Mouse (Mus musculus): ENCODE data around the gene Wbp4.
"Not testable (repeated sequence)": the region's sequence is repeated elsewhere in the genome, so short reads cannot be mapped to it uniquely, and the experiment has no call there.

The Wbp4 gene

DNA sequence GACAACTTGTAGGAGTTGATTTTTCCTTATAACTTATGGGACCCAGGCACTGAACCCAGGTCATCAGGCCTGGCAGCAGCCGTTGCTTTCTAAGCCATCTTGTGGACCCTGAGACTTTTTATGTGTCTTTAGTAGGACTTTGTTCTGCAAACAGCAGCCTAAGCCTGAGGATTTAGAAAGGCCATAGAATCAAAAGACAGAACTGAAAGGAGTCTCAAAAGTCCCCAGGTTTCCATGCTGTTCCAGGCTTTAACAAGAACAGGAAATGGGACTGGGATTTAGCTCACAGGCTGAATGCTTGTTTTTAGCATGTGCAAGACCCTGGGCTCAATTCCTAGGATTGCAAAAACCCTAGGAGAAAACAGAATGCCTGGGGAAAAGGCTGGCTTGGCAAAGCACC is 26.5 kb upstream of the Wbp4 start:
- DNase-seq (ENCODE audit: low read depth, low spot score) = no peak

DNA sequence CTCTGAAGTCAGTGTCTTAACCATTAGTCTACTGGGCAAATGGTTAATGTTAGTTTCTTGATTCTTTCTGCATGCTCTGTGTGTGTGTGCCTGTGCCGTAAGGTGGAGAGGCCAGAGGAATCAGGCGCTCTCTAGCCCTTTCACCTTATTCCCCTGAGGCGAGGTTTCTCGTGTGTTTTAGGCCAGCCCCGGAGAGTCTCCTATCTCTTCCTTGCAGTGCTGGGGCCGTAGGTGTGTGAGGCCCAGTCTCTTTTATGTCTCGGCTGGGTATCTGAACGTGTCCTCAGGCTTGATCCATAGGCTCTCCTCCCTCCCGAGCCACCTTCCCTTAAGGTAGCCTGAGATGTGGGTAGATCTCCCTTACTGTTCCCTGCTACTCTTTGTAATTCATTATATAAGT is 24.9 kb upstream of the Wbp4 start:
- no peak for DNase-seq (ENCODE audit: low read depth, low spot score)

DNA sequence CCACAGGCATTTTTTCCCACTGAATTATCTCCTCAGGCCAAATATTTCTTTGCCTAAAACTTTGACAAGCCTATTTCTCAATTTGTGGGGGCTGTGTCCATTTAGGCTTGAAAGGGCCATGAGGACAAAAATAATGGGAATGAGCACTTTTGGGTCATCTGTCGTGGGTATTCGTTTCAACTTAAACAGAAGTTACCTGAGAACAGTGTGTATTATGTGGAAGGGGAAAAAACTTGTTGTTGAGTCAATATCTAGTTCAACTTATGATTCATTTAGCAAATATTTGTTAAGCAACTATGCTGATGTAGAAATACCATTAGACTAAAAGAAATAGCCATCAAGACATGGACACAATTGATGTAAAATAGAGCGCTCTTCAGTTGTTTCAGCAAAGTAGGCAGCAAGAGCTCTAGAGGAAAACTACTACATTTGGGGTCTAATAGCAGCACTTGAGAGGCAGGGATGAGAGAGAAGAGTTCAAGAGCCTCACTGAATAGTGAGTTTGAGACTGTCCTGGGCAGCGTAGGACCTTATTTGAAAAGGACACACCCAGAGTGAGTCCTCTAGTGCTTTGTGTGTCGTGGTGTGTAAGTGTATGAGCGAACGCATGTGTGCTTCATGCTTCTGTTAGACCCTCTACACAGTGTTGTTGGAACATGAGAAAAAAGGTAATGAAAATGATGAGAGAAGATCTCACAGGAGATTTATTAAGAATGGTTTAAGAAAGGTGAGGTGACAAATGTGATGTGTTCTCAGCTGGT is 23.1 kb upstream of the Wbp4 start:
- DNase-seq (ENCODE audit: low read depth, low spot score) = no peak

DNA sequence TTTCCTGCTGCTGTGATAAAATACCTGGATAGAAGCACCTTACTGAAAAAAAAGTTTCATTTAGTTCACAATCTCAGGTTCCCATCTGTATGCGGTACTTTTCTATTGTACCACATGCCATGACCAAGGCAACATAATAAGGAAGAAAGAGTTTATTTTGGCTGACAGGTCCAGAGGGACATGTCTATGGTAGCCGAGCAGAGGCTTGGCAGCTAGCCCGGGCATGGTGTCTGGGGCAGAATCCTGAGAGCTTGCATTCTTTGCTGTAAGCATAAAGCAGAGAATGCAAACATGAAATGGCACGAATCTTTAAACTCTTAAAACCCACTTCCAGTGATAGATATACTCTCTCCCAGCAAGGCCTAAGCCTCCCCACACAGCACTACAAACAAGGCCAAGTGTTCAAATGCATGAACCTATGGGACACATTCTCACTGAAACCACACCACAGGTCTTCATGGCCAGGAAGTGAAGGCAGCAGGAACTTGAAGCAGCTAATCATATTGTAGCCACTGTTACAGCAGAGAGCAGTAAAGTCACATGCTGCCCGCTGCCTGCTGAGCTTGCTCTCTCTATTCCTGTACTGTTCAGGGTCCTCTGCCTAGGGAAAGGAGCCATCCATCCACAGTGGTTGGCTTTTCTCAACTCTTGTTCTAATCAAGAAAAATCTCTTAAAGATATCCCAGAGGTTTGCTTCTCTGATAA is 22.2 kb upstream of the Wbp4 start:
- DNase-seq (ENCODE audit: low read depth, low spot score) = no peak

DNA sequence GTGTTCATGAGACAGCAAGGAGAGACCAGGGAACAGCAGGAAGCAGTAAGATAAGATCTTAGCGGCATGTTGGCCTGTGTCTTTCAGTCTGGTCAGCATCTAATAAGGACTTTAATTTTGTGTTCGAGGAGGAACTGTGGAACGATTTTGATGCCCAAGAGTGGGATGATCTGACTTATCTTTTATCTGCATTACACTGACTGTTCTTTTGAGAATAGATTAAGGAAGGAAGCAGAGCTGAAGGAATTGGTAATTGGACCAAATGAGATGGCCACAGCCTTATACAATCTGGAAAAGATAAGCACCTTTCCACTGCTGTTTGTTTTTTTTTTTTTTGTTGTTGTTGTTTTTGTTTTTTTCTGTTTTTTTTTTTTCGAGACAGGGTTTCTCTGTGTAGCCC is 19.4 kb upstream of the Wbp4 start:
- no peak for DNase-seq (ENCODE audit: low read depth, low spot score)

DNA sequence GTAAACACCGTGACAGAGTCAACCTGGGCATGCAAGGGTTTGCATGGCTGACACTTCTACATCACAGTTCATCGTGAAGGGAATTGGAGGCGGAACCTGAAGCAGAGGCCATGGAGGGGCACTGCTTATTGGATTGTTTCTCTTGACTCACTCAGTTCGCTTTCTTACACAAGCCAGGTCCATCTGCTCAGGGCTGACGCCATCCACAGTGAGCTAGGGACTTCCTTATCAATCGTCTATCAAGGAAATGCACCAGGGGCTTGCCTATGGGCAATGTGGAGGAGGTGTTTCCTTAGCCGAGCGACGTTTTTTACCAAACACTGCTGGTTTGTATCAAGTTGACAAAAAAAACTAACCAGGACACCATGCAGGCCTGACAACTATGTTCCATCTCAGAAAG is 18.0 kb upstream of the Wbp4 start:
- no peak for DNase-seq (ENCODE audit: low read depth, low spot score)

DNA sequence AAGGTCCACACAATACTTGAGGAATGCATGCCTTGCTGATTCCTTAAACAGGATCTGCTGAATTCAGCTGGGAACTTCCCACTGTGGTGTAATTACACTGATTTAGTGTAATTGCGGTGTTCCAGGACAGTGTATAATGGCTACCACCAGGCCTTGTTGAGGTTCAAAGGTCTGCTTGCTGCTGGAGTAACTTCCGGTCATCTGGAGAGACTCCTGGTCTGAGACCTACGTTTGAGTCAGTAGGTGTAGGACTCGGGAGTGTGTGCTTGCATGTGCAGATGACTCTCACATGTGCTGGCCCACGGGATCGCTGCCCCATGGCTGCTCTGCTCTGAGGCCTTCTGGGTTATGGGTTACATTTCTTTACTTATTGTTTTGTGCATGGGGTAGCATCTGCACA is 13.0 kb upstream of the Wbp4 start:
- DNase-seq (ENCODE audit: low read depth, low spot score) = no peak

DNA sequence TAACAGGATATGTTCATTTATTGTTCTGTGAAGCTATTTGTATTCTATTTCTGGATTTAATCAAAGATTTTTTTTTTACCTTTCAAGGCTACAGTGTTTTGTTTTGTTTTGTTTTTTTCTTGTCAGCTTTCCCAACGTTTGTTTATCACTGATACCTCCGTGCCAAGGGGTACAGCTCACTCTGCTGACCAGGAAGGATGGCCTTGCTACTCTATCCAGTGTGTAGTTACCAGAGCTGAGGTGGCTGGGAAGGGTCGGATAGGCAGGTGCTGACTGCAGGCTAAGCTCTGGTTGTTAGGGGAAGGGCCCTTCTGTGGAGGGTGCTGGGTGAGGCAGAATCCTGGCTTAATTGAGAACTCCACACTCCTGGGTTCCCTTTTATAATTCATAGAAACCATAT is 8.9 kb upstream of the Wbp4 start:
- no peak for DNase-seq (ENCODE audit: low read depth, low spot score)

DNA sequence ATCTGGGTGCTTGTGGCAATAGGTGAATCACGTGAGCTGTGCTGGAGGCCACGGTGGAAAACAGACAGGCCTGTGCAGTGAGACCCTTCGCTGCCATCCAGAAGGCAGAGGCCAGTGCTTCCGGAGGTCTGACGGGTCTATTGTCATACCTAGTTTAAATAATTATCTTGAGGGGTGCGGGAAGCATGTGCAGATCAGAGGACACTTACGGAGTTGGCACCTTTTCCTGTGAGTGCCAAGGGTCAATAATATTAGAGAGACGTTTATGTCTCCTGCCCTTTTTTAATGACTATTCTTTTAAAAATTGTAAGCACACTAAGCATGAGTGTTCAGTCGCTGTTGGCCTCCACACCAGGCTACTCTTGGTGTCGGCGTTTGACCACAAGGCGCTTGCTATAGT is 7.8 kb upstream of the Wbp4 start:
- DNase-seq (ENCODE audit: low read depth, low spot score) = no peak

DNA sequence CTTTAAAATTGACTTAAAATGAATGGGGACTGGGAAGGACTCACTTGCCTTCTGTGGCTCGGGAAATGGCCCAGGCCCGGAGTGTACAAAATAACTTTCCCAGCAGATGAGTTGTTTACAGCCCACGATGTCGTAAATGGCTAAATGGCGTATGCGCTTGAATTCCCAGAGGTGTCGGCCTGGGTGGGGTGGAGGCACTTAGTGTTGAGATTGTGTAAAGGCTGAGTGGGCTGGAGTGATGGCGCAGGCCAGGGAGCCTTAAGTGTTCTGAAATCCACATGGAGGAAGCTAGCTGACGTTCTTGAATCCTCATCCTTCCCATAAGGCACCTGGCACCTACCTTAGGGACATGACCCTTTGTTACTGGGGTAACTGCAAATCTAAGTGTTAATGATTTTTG is 7.2 kb upstream of the Wbp4 start:
- no peak for DNase-seq (ENCODE audit: low read depth, low spot score)

DNA sequence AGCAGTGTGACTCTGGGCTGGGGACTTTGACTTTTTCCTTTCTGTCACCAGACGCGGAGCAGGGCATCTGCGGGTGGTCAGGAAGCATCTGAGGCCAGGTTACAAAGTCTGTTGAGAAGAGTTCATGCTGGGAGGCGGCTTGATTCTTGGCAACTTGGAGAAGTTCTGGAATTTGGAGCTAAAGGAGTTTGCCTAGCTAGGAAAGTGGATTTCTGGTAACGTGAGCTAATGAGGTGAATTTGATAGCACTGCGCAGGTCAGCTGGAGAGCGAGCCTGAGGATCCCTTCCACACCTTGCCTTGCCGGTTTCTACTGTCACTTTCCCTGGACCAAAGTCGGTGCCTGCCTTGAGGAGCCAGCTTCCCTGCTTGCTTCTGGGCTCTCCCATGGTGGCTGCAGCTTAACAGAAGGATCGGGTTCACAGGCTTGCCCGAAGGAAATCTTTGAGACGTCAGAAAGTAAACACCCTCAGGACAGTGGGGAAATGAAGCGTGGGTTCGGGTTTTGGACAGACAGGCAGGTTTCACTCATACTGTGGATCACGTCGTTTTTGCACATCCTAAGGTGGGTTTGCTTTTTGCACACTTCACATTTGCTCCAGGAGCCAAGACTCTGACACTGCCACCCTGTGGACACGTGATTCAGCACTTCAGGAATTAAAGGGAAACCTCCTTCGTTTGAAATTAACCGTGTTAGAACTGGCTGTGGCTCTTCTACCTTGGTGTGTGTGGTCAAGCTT is 5.8 kb upstream of the Wbp4 start:
- peak; percentile 21 for DNase-seq (ENCODE audit: low read depth, low spot score)

DNA sequence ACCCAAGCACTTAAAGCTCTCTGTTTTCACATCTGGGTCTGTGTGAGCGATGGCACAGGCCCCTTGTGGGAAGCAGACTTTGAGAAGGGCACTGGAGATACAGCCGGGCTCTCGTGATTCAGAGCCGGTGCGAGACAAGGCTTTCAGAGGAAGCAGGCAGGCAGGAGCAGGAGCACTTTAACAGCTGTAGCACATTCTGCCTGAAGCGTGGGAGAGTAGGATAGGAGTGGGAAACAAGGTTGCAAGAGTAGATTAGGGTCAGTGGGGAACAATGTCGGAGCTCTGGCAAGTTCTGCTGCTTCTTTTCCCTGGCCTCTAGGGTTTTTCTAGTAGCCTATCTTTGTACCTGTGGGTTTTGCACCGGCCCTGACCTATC is 5.3 kb upstream of the Wbp4 start:
- DNase-seq (ENCODE audit: low read depth, low spot score) = no peak

DNA sequence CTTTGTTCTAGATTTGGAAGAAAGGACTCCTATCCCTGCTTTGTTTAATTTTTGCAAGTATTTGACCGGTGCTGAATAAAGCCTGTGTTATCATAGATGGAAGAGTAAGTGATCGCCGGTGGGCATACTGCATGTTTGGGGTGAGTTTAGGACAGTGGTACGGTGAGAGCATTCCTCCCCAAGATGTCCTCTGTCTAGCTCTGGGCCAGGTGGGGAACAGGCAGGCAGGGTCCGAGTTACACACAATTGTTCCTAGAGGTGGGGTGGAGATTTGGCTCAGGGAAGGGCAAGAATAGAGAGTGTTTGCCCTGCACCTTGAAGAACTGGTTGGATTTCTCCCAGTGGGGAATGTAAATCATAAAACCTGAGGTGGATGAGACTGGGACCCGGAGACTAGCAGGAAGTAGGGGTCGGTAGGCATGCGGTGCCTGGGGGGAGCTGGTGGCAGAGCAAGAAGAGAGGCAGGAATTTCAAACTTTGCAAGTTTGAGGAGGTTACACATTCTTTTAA is 2.3 kb upstream of the Wbp4 start:
- DNase-seq (ENCODE audit: low read depth, low spot score) = no peak

DNA sequence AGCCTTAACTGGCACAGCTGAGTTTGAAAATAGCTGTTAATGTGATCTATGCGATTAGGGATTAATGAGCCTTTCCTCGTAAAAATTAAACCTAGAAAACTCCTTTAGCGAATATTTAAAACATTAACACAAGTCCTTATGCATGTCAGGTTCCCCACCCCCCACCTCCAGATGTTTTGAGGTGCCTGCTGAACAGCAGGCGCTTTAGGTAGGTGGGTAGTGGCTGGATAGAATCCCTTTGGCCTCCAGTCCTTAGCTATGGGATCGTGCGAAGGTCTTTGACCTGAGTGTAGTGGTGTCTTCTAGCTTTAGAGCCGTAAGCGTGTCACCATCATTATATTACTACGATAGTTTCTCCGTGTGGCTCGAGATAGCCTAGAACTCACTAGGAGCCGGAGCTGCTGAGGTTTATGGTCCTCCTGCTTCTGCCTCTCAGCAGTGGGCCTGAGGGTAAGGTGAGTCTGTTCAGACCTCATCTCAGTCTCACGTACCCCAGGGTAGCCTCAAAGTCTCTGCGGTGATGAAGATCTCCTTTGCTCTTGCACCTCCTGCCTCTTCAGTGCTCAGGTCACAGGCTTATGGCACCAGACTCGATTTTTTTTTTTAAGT is 1.5 kb upstream of the Wbp4 start:
- no peak for DNase-seq (ENCODE audit: low read depth, low spot score)

DNA sequence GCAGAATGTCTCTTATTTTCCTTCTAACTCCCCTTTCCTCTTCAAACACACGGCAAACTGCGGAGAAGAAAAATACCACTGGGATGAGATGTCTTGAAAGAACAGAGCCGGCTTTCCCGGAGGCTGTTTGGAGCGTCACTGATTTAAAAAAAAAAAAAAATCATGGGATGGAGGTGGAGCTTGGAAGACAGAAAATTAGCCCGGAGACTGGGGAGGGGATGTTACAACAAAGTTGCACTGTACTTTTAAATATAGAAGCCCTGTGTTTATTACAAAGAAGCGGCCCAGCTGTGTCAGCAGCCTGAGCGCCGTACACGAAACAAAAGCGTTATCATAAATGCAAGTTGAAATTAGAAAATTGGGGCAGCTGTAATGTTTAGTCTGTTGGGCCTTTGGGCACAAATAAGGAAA is 936 bp upstream of the Wbp4 start:
- peak; percentile 21 for DNase-seq (ENCODE audit: low read depth, low spot score)

DNA sequence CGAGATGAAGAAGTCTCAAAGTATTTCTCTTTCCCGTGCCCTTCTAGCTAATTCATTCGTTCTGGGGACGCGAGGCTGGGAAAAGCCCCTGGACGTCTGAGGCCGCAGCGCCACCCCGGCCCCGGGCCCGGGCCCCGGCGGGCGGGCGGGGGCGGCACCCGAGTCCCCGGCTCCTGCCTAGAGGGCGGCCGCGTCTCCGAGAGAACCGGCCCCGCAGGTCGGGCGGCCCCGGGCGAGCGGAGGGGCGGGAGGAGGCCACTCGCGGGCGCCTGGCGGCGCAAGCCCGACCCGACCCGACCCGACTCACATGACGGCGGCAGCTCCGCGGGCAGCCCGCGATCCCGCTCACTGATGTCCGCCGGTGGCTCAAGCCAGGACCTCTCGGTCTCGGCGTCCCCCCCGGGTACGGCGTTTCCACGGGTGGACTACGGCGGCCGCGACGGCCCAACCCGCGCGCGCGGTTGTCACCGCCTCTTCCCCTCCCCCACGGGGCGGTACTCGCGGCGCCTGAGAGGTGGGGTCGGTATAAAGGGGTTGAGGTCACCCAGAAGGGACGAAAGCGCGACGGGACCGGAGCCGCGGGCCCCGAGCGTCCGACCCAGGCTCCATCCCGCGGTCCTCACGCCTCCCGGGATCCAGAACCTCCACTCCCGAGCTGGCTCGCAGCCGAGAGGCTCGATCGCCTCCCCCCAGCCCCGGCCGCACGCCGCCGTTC is 539 bp downstream of the Wbp4 start, which contains the start of gene Elf1:
Gene Elf1 (plus strand): TSS at position 571 of the 715 bp plus-strand sequence.
- peak; percentile 84 for DNase-seq (ENCODE audit: low read depth, low spot score)

DNA sequence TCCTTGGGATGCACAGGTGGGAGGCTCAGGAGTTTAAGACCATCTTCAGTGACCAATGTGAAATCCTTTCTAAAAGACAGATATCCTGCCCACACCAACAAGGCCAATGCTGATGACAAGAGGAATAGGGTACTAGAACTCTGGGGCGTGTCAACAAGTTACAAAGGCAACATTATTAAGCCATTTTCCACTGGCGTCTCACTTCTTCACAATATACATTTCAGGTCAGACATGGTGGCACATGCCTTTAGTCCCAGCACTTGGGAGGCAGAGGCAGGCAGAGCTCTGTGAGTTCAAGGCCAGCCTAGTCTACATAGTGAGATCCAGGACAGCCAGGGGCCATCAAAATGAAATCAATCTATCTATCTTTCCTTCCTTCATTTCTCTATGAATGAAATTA is 7.9 kb downstream of the Wbp4 start:
- no peak for DNase-seq (ENCODE audit: low read depth, low spot score)

DNA sequence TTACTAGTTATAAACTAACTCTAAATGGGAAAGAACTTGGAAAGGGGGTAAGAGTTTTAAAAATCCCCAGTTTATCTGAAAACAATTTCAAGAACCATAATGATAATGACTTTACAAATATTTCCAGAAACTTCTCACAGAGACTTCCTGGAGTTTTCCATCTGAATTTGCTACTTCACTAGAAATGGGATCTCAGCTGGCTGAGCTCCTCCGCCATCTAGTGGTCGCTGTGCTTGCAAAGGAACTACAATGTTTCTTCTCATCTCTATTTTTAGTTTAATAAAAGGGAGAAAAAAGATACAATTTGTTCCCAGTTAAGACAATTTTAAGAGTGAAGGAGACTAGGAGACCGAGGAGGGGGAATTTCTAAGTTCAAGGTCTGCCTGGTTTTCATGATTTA is 13.7 kb downstream of the Wbp4 start:
- no peak for DNase-seq (ENCODE audit: low read depth, low spot score)

DNA sequence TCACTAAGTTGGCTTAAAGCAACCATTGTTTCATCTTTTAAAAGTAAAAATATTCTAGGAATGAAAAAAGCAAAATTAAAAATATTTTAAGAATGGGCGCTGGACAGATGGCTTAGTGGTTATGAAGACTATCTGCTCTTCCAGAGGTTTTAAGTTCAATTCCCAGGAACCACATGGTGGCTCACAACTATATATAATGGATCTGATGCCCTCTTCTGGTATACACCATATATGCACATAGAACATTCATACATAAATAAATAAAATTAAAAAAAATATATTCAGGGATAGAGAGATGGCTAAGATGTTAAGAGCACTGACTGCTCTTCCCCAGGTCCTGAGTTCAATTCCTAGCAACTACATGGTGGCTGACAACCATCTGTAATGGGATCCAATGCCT is 15.7 kb downstream of the Wbp4 start:
- no peak for DNase-seq (ENCODE audit: low read depth, low spot score)

DNA sequence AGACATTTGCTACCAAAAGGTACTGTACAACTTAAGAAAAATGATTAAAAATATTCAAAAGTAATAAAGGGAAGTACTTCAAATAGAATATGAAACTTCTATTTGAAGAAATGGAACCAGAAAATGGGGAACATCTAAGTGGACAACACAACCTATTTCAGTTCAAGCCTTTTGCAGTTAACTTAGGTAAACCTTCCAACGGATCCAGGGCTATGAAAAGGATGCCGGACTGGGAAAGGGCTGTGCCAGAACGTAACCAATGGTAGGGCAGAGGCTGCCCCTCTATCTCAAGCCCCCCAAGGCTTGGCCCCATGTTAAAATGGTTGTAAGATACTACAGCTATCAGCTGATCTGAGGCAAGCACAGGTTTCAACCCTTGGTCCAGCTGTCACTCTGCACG is 20.3 kb downstream of the Wbp4 start:
- DNase-seq (ENCODE audit: low read depth, low spot score) = no peak

DNA sequence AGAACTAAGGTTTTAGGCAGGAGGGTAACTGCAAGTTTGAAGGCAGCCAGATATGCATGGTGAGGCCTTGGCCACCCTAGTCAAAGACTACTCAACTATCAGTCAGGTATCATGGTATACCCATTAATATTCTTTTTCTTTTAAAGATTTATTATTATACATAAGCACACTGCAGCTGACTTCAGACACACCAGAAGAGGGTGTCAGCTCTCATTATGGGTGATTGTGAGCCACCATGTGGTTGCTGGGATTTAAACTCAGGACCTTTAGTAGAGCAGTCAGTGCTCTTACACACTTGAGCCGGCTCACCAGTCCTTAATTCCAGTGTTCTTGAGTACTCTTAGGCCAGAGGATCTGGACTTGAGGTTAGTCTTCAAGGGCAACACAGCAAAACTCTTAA is 20.9 kb downstream of the Wbp4 start:
- no peak for DNase-seq (ENCODE audit: low read depth, low spot score)

DNA sequence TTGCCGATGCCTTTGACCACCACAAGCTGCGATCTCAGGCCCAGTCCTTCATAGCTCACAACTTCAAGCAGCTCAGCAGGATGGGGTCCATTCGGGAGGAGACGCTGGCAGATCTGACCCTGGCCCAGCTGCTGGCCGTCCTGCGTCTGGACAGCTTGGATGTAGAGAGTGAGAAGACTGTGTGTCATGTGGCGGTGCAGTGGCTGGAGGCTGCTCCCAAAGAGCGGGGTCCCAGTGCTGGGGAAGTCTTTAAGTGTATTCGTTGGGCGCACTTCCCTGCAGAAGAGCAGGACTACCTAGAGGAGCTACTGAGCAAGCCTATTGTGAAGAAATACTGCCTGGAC is 28.8 kb downstream of the Wbp4 start:
- not testable (repeated sequence) for DNase-seq (ENCODE audit: low read depth, low spot score)

Measured in retina, postnatal 7 days (tissue).